Comparison of ENCODE assay signal across 21 mouse cellular contexts in genomic region chr12:44952072-44952471, GRCm38 (mm10).
DNase-seq lines count a peak whose midpoint lies in the region; ATAC-seq and TF ChIP-seq lines count a peak whose summit lies in the region.
"Had no signal": no experiment of that assay in that cellular context is flagged by ENCODE, and none has a peak within 500 bp of the region (broad histone marks: within the 10 kb centered on the region; RNA-seq: fewer than 3 reads in every experiment).

No protein-coding gene starts in this region.

- WGBS in heart, embryonic 13.5 days, result 60% methylated on average over 3 of the region's 3 CpGs
- 46% methylated on average over 3 of the region's 3 CpGs for WGBS in liver, adult 2 months
- 87% methylated on average over 3 of the region's 3 CpGs for WGBS in liver, embryonic 11.5 days

- H3K27me3 ChIP-seq in heart, embryonic 13.5 days (replicated peaks), result no peaks in the 10 kb centered on the region
- H3K27me3 ChIP-seq in liver, adult 2 months (ENCODE audit: control insufficient read depth, insufficient read depth, low read length), result no peaks in the 10 kb centered on the region
- H3K27me3 ChIP-seq in liver, embryonic 11.5 days (replicated peaks; ENCODE audit: control insufficient read depth, insufficient read depth, low read length), result no peaks in the 10 kb centered on the region
- H3K27me3 ChIP-seq: CH12.LX; limb, embryonic 15.5 days had no signal

- no peak for TF ChIP-seq POLR2A in liver, adult 2 months (IDR thresholded peaks at IDR 0.05; ENCODE audit: extremely low read depth, insufficient read depth, low read length)

- H3K9me3 ChIP-seq in heart, embryonic 13.5 days, result no peaks in the 10 kb centered on the region
- H3K9me3 ChIP-seq in liver, embryonic 11.5 days (ENCODE audit: control insufficient read depth, low read length), result no peaks in the 10 kb centered on the region
- H3K9me3 ChIP-seq: limb, embryonic 15.5 days; midbrain, embryonic 10.5 days had no signal

- ATAC-seq in heart, embryonic 13.5 days (ENCODE audit: extremely low read depth, insufficient number of reproducible peaks, low FRiP score, low TSS enrichment), result peak; percentile 51; the same call in 1 of the 2 replicates
- no peak for ATAC-seq in liver, embryonic 11.5 days (replicated peaks; ENCODE audit: low FRiP score)
- ATAC-seq: forebrain, postnatal 0 days; hindbrain, postnatal 0 days; intestine, embryonic 16.5 days had no signal

- TF ChIP-seq CTCF in liver, adult 2 months (IDR thresholded peaks at IDR 0.05; ENCODE audit: low read depth, low read length), result no peak

- no peak overlapping the region for H3K4me3 ChIP-seq in heart, embryonic 13.5 days
- no peak overlapping the region for H3K4me3 ChIP-seq in liver, adult 2 months (ENCODE audit: insufficient read depth, low read depth, low read length)
- no peak overlapping the region for H3K4me3 ChIP-seq in liver, embryonic 11.5 days (ENCODE audit: low read depth, low read length)
- H3K4me3 ChIP-seq: limb, embryonic 15.5 days; midbrain, embryonic 10.5 days had no signal

- peak overlapping the region; percentile 36; the same call in 1 of the 2 replicates for H3K27ac ChIP-seq in heart, embryonic 13.5 days (replicated peaks)
- H3K27ac ChIP-seq in liver, adult 2 months (replicated peaks; ENCODE audit: insufficient read depth, low read depth, low read length), result no peak overlapping the region
- H3K27ac ChIP-seq in liver, embryonic 11.5 days (ENCODE audit: low read depth, low read length), result no peak overlapping the region
- H3K27ac ChIP-seq: hindbrain, postnatal 0 days; limb, embryonic 15.5 days; midbrain, embryonic 10.5 days had no signal

- no peaks in the 10 kb centered on the region for H3K36me3 ChIP-seq in heart, embryonic 13.5 days
- H3K36me3 ChIP-seq in liver, adult 2 months (ENCODE audit: control insufficient read depth, insufficient read depth, low read length), result no peaks in the 10 kb centered on the region
- H3K36me3 ChIP-seq in liver, embryonic 11.5 days (ENCODE audit: control insufficient read depth, insufficient read depth, low read length), result no peaks in the 10 kb centered on the region
- H3K36me3 ChIP-seq: G1E; limb, embryonic 15.5 days; midbrain, embryonic 10.5 days had no signal

- DNase-seq in heart, postnatal 4 days, result no peak
- peak; percentile 80 for DNase-seq in liver, adult 2 months (ENCODE audit: extremely low read depth, low read depth, low spot score)
- no peak for DNase-seq in liver, embryonic 11.5 days (ENCODE audit: low spot score)
- DNase-seq in ovary, adult 18-20 months (ENCODE audit: low spot score), result peak; percentile 59
- DNase-seq in ovary, postnatal 14 days (ENCODE audit: low spot score), result no peak
- DNase-seq in kidney, postnatal 14 days, result no peak
- DNase-seq: B cell, adult 2 months; cerebellum, adult 18-20 months; cerebellum, postnatal 14 days; forebrain, postnatal 0 days; gastrocnemius, postnatal 14 days; left cerebral cortex, postnatal 4 days; right cerebral cortex, postnatal 14 days; spleen, adult 18-20 months had no signal

- H3K79me2 ChIP-seq in liver, adult 2 months (ENCODE audit: control insufficient read depth, insufficient read depth, low read length), result no peaks in the 10 kb centered on the region

- no peak overlapping the region for H3K9ac ChIP-seq in heart, embryonic 13.5 days
- H3K9ac ChIP-seq in liver, adult 2 months (ENCODE audit: low read depth, low read length), result no peak overlapping the region
- H3K9ac ChIP-seq in liver, embryonic 11.5 days (ENCODE audit: low read depth, low read length), result no peak overlapping the region
- H3K9ac ChIP-seq: forebrain, postnatal 0 days; limb, embryonic 15.5 days had no signal

- no peak overlapping the region for H3K4me2 ChIP-seq in heart, embryonic 13.5 days
- H3K4me2 ChIP-seq in liver, embryonic 11.5 days, result no peak overlapping the region
- H3K4me2 ChIP-seq: limb, embryonic 15.5 days had no signal

- 0 out of 2 replicates have a peak, but pooled peaks cover 5% of the 10 kb centered on the region for H3K4me1 ChIP-seq in heart, embryonic 13.5 days
- peaks cover 7% of the 10 kb centered on the region; the same call in 1 of the 2 replicates for H3K4me1 ChIP-seq in liver, adult 2 months (ENCODE audit: control insufficient read depth, insufficient read depth, low read length)
- H3K4me1 ChIP-seq in liver, embryonic 11.5 days (replicated peaks; ENCODE audit: control insufficient read depth, insufficient read depth, low read length), result no peaks in the 10 kb centered on the region
- H3K4me1 ChIP-seq: limb, embryonic 15.5 days; midbrain, embryonic 10.5 days had no signal

Comparison
In these comparisons a context has a peak if more than half of its experiments do, and no peak if none do; other contexts are left out.
1. DNase-seq: peak in liver, adult 2 months (single experiment) and ovary, adult 18-20 months (single experiment); none in heart, postnatal 4 days (single experiment), liver, embryonic 11.5 days (single experiment), ovary, postnatal 14 days (single experiment) and kidney, postnatal 14 days (single experiment).